Mouse (Mus musculus) ES-E14 (cell line): ENCODE results near the gene Noc2l. TPM values are rescaled to one million over a fixed set of nuclear protein-coding genes. Genes with fewer than 3 reads are reported as not detected.

ENCODE experiments used
- DNase-seq: peaks from one replicate; pipeline ENCODE4 v3.0.0-alpha.2; 2013; ENCODE audit warnings: low read depth, low spot score
- H3K27ac ChIP-seq: 2 replicates; pipeline ENCODE4 v1.5.1; 2012; ENCODE audit warnings: low read depth, mild to moderate bottlenecking, low read length, moderate library complexity, mixed read lengths; ENCODE audit not compliant: poor library complexity, insufficient read depth, severe bottlenecking
- H3K36me3 ChIP-seq: 2 replicates; pipeline ENCODE4 v1.6.1; 2012; ENCODE audit warnings: mild to moderate bottlenecking, low read length, moderate library complexity, mixed read lengths; ENCODE audit not compliant: control insufficient read depth, poor library complexity, insufficient read depth, severe bottlenecking
- H3K4me1 ChIP-seq, 2 experiments: fragments of 150-350 bp in 1 of 2; sonication (generic) in 1 of 2; 2 replicates each; pipeline ENCODE4 v1.6.1; 2012; ENCODE audit warnings: low read length in 2 of 2, mild to moderate bottlenecking in 1 of 2, mixed read lengths in 1 of 2; ENCODE audit not compliant: control insufficient read depth in 2 of 2, insufficient read depth in 2 of 2, poor library complexity in 1 of 2
- H3K4me3 ChIP-seq, 2 experiments: fragments of 150-350 bp in 1 of 2; sonication (generic) in 1 of 2; 2 replicates each; pipeline ENCODE4 v1.5.1; 2012; ENCODE audit warnings: low read length in 2 of 2, low read depth in 1 of 2, mild to moderate bottlenecking in 1 of 2, mixed read lengths in 1 of 2; ENCODE audit not compliant: insufficient read depth in 1 of 2, poor library complexity in 1 of 2, severe bottlenecking in 1 of 2
- H3K9ac ChIP-seq: 2 replicates; pipeline ENCODE4 v1.6.1; 2012; ENCODE audit warnings: low read depth, mild to moderate bottlenecking, low read length, mixed read lengths; ENCODE audit not compliant: poor library complexity, insufficient read depth, severe bottlenecking
- H3K9me3 ChIP-seq: fragments of 150-350 bp; sonication (generic); 2 replicates; pipeline ENCODE4 v1.6.1; 2012; ENCODE audit warnings: low read depth, mild to moderate bottlenecking, low read length; ENCODE audit not compliant: control insufficient read depth, insufficient read depth
- CHD2 ChIP-seq: IDR thresholded peaks from 2 replicates; pipeline ENCODE4 v1.6.1; 2014; ENCODE audit warnings: mild to moderate bottlenecking, low read depth, low read length, inconsistent platforms
- HCFC1 ChIP-seq: IDR thresholded peaks from 2 replicates; pipeline ENCODE4 v1.6.1; 2012; ENCODE audit warnings: low read length, inconsistent platforms, borderline replicate concordance; ENCODE audit not compliant: insufficient read depth
- MAFK ChIP-seq: IDR thresholded peaks from 2 replicates; pipeline ENCODE4 v1.6.1; 2014; ENCODE audit warnings: mild to moderate bottlenecking, low read depth, low read length, inconsistent platforms; ENCODE audit not compliant: insufficient read depth
- ZC3H11A ChIP-seq: IDR thresholded peaks from 2 replicates; pipeline ENCODE4 v1.6.1; 2012; ENCODE audit warnings: low read depth, mild to moderate bottlenecking, inconsistent platforms, low read length, borderline replicate concordance
- ZNF384 ChIP-seq: IDR thresholded peaks from 2 replicates; pipeline ENCODE4 v1.6.1; 2012; ENCODE audit warnings: low read depth, low read length, inconsistent platforms
- in situ Hi-C, 2 experiments: fragments of 600-800 bp; cut with MboI; formaldehyde crosslinking; loops; one replicate each; pipeline ENCODE4 v1.15.1; 2025; ENCODE audit warnings: low sequenced_read_pairs in 2 of 2, inconsistent platforms in 1 of 2; ENCODE audit not compliant: unreplicated experiment in 2 of 2
- total RNA-seq: library from RNA; depleted of rRNA; stranded (reverse); fragments of 300-350 nt; gene quantifications from 2 replicates; pipeline ENCODE4 v1.2.3, GENCODE M21; 2012

Gene Noc2l
- total RNA-seq, 1 experiment, result 108 TPM

- peaks cover 0 to 9% of the 10 kb centered on the region in 2 experiments; a peak in 1 of 4 replicates for H3K4me1 ChIP-seq
- TF ChIP-seq ZC3H11A (no peak), ZNF384 (no peak), HCFC1 (no peak), CHD2 (no peak), MAFK (no peak)
- no peaks in the 10 kb centered on the region for H3K9me3 ChIP-seq
- no peak for DNase-seq
- H3K27ac ChIP-seq, result no peak overlapping the region
- H3K9ac ChIP-seq, result peak overlapping the region; percentile 71
- H3K4me3 ChIP-seq, result peak overlapping the region; percentile 60 to 72
- no peaks in the 10 kb centered on the region for H3K36me3 ChIP-seq
- in situ Hi-C loops, result no loop called here
These were observed 32.2 kb upstream of the Noc2l start for GRCm38 (mm10) chr4:156203413-156204131.

GRCm38 (mm10) chr4:156208872-156209271, 26.9 kb upstream of the Noc2l start:
- no peaks in the 10 kb centered on the region for H3K9me3 ChIP-seq
- in situ Hi-C loops, result no loop called here

GRCm38 (mm10) chr4:156209963-156210635, 25.7 kb upstream of the Noc2l start:
- no peak for DNase-seq
- TF ChIP-seq ZNF384 (no peak), ZC3H11A (no peak), CHD2 (no peak), HCFC1 (no peak), MAFK (no peak)
- H3K27ac ChIP-seq, result no peak overlapping the region
- in situ Hi-C loops, result no loop called here
- H3K4me1 ChIP-seq, result 0 out of 4 replicates have a peak, but pooled peaks cover 0 to 2% of the 10 kb centered on the region in 2 experiments
- H3K4me3 ChIP-seq, result no peak overlapping the region
- H3K9ac ChIP-seq, result no peak overlapping the region
- no peaks in the 10 kb centered on the region for H3K36me3 ChIP-seq
- H3K9me3 ChIP-seq, result no peaks in the 10 kb centered on the region

More at GRCm38 (mm10) chr4:156208872-156209271, 26.9 kb upstream of the Noc2l start:
- H3K27ac ChIP-seq, result no peak overlapping the region
- DNase-seq, result no peak
- H3K4me1 ChIP-seq, result 0 out of 4 replicates have a peak, but pooled peaks cover 0 to 2% of the 10 kb centered on the region in 2 experiments
- no peak overlapping the region for H3K4me3 ChIP-seq
- H3K36me3 ChIP-seq, result no peaks in the 10 kb centered on the region
- TF ChIP-seq MAFK (no peak), HCFC1 (no peak), ZC3H11A (no peak), ZNF384 (no peak), CHD2 (no peak)
- H3K9ac ChIP-seq, result no peak overlapping the region

- Histone ChIP-seq H3K4me3 (no peak overlapping the region), H3K9me3 (no peaks in the 10 kb centered on the region), H3K4me1 (0 out of 4 replicates have a peak, but pooled peaks cover 0 to 2% of the 10 kb centered on the region in 2 experiments), H3K27ac (no peak overlapping the region), H3K36me3 (no peaks in the 10 kb centered on the region), H3K9ac (no peak overlapping the region)
- TF ChIP-seq ZC3H11A (no peak), ZNF384 (no peak), HCFC1 (no peak), MAFK (no peak), CHD2 (no peak)
- in situ Hi-C loops, result no loop called here
- DNase-seq, result no peak
These were observed 22.7 kb upstream of the Noc2l start for GRCm38 (mm10) chr4:156213134-156213533.
